Mouse (Mus musculus) liver, embryonic 14.5 days (tissue): ENCODE measurements around the gene Knop1. TPM values are rescaled to one million over a fixed set of nuclear protein-coding genes. Genes with fewer than 3 reads are reported as not detected.

Experiments
- ATAC-seq: fragments of 200-750 bp; cut with Nextera tagmentation; 2 replicates; pipeline ENCODE4 v1.8.0; 2017; ENCODE audit warnings: moderate number of reproducible peaks, mild to moderate bottlenecking, moderate library complexity; ENCODE audit not compliant: insufficient read depth
- DNase-seq, 3 experiments: peaks; one replicate each; pipeline ENCODE4 v3.0.0-alpha.2; 2012 to 2013; ENCODE audit warnings: low read depth in 3 of 3, low spot score in 3 of 3
- H3K27ac ChIP-seq: fragments of 300-500 bp; sonication (generic); 2 replicates; pipeline ENCODE4 v1.5.1; 2014; ENCODE audit warnings: moderate library complexity, mild to moderate bottlenecking, control low read depth, inconsistent platforms
- H3K27me3 ChIP-seq: fragments of 300-500 bp; sonication (generic); 2 replicates; pipeline ENCODE4 v1.6.1; 2014; ENCODE audit warnings: mild to moderate bottlenecking, low read length, moderate library complexity; ENCODE audit not compliant: control insufficient read depth, insufficient read depth
- H3K36me3 ChIP-seq: fragments of 300-500 bp; sonication (generic); replicated peaks from 2 replicates; pipeline ENCODE4 v1.6.1; 2014; ENCODE audit warnings: low read depth; ENCODE audit not compliant: control insufficient read depth, insufficient read depth
- H3K4me1 ChIP-seq, 2 experiments: fragments of 200-500 bp in 1 of 2; fragments of 300-500 bp in 1 of 2; sonication (generic) in 1 of 2; replicated peaks; 2 replicates each; pipeline ENCODE4 v1.6.1; 2012 to 2014; ENCODE audit warnings: antibody characterized with exemption in 1 of 2, inconsistent platforms in 1 of 2, low read length in 1 of 2; ENCODE audit not compliant: control insufficient read depth in 2 of 2, insufficient read depth in 2 of 2
- H3K4me2 ChIP-seq: fragments of 300-500 bp; sonication (generic); 2 replicates; pipeline ENCODE4 v1.6.1; 2014; ENCODE audit warnings: low read depth, mild to moderate bottlenecking, control low read depth, moderate library complexity
- H3K4me3 ChIP-seq, 2 experiments: fragments of 200-500 bp in 1 of 2; fragments of 300-500 bp in 1 of 2; sonication (generic) in 1 of 2; 2 replicates each; pipeline ENCODE4 v1.5.1; 2012 to 2014; ENCODE audit warnings: low read depth in 2 of 2, low read length in 2 of 2, mild to moderate bottlenecking in 2 of 2, control low read depth in 1 of 2, inconsistent platforms in 1 of 2, moderate library complexity in 1 of 2; ENCODE audit not compliant: insufficient read depth in 1 of 2
- H3K9ac ChIP-seq: fragments of 300-500 bp; sonication (generic); replicated peaks from 2 replicates; pipeline ENCODE4 v1.6.1; 2014; ENCODE audit warnings: mild to moderate bottlenecking, control low read depth, moderate library complexity
- H3K9me3 ChIP-seq: fragments of 300-500 bp; sonication (generic); 2 replicates; pipeline ENCODE4 v1.6.1; 2016; ENCODE audit warnings: low read length, mixed read lengths; ENCODE audit not compliant: control insufficient read depth
- CTCF ChIP-seq: IDR thresholded peaks from 2 replicates; pipeline ENCODE4 v1.5.1; 2016; ENCODE audit warnings: antibody characterized with exemption, low read depth, control low read depth
- EP300 ChIP-seq: IDR thresholded peaks from 2 replicates; pipeline ENCODE4 v1.6.1; 2016; ENCODE audit warnings: antibody characterized with exemption, low read depth
- WGBS: fragments of 180-500 bp; shearing (Covaris S2); extraction: QIAGEN DNeasy Blood & Tissue Kit; methylation state at CpG from one replicate; pipeline ENCODE4 v1.1.7; 2014; ENCODE audit not compliant: insufficient replicate concordance; 5-methylcytosine and 5-hydroxymethylcytosine counted together
- polyA plus RNA-seq, 2 experiments: library from polyadenylated mRNA; depleted of rRNA in 1 of 2; stranded (reverse) in 1 of 2; unstranded in 1 of 2; fragments of >200 nt; fragmentation: Nextera tagmentation in 1 of 2; extraction: Ambion mirVana in 1 of 2; gene quantifications; 2 replicates each; pipeline versions ENCODE4 v1.2.1 to v1.2.3; 2012 to 2014

Knop1 gene
- polyA plus RNA-seq, 2 experiments = 11.0 to 32.0 TPM

DNA sequence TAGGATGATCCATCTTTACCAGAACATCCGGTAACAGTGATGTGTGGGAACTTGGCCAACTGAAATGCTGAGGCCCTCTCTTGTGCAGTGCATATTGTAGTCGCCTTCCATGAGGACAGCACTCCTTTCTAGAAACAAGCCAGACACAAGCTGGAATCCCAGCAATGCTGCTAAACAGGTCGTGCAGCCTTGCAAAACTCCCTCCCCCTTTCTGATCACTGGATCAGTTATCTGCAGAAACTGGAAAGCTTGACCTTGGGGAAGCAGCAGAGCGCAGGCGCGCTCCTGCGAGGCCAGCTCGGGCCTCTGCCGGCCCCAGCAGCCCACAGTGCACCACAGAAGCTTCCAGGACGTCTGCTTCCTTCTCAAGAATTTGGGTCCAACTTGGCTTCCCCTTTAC, 7.3 kb downstream of the Knop1 start:
- 78% methylated on average over 10 of the region's 10 CpGs for WGBS
- no peak for DNase-seq
- Histone ChIP-seq H3K27ac (no peak overlapping the region), H3K4me2 (no peak overlapping the region), H3K4me1 (no peaks in the 10 kb centered on the region), H3K27me3 (no peaks in the 10 kb centered on the region), H3K4me3 (no peak overlapping the region), H3K9me3 (no peaks in the 10 kb centered on the region), H3K9ac (no peak overlapping the region), H3K36me3 (peaks cover 41% of the 10 kb centered on the region)
- no peak for TF ChIP-seq EP300
- TF ChIP-seq CTCF = no peak
- ATAC-seq = no peak

DNA sequence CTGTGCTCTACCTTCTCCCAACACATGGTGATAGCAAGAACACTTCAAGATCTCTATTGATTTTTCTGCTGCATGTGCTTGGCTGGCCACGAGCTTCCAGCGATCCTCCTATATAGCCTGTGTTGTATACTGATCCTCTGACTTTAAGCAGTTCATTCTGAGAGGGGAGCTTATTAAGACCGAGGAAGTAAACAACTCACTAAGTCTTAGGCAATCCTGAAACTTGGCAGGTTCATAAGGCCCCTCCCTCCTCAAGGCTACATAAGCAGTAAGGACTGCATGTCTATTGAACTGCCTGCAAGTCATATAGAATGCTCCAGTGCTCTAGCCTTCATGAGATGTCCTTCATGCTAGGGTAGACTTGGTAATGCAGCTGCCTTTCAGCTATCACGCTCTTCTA, 9.7 kb downstream of the Knop1 start:
- H3K4me2 ChIP-seq = no peak overlapping the region
- no peaks in the 10 kb centered on the region for H3K4me1 ChIP-seq
- 90% methylated on average over 4 of the region's 4 CpGs for WGBS
- H3K36me3 ChIP-seq = peaks cover 47% of the 10 kb centered on the region
- ATAC-seq (no peak), DNase-seq (no peak)
- no peak for TF ChIP-seq CTCF
- TF ChIP-seq EP300 = no peak
- no peaks in the 10 kb centered on the region for H3K9me3 ChIP-seq
- H3K27me3 ChIP-seq = no peaks in the 10 kb centered on the region
- H3K4me3 ChIP-seq = no peak overlapping the region
- no peak overlapping the region for H3K27ac ChIP-seq
- no peak overlapping the region for H3K9ac ChIP-seq

DNA sequence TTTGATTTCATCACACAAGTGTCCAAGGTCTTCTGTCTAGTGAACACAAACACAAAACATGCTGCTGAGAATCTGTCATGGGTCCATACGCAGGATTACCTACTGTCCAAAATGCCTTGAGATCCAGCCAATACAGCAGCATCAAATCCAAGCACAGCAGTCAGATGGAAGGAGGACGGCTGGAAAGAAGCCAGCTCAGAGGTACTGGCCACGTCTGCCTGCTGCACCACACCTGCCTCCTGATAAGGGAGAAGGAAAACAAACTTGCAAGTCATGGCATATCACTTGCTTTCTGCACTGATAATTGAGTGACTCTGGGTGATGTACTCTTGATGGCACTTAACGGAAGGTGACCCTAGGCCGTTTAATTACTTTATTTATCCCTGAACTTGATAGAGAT, 10.9 kb downstream of the Knop1 start:
- H3K4me3 ChIP-seq = no peak overlapping the region
- peaks cover 43% of the 10 kb centered on the region for H3K36me3 ChIP-seq
- TF ChIP-seq CTCF = no peak
- no peak for TF ChIP-seq EP300
- no peak overlapping the region for H3K9ac ChIP-seq
- no peak overlapping the region for H3K27ac ChIP-seq
- H3K4me2 ChIP-seq = no peak overlapping the region
- DNase-seq (no peak), ATAC-seq (no peak)
- no peaks in the 10 kb centered on the region for H3K27me3 ChIP-seq
- 54% methylated on average over 5 of the region's 5 CpGs for WGBS
- H3K4me1 ChIP-seq = no peaks in the 10 kb centered on the region
- H3K9me3 ChIP-seq = no peaks in the 10 kb centered on the region

DNA sequence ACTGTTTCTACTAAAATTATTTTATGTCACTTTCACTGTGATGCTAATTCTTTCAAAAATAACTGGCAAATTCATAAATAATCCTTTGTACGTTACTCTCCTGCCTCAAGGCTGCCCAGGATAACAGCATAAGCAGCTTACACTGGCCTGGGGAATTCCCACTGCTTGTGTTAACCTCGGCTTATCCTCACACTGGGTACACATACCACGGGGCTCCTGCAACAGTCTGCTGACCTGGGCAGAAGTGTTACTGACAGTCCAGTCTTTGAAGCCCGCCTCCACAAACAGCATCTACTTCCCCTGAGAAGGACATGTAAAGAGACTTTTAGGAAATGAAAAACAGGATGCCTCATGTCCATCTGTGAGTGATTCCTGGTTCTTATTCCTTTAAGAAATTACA, 13.1 kb downstream of the Knop1 start:
- no peak for ATAC-seq
- peaks cover 38% of the 10 kb centered on the region for H3K36me3 ChIP-seq
- 66% methylated on average over 4 of the region's 4 CpGs for WGBS

DNA sequence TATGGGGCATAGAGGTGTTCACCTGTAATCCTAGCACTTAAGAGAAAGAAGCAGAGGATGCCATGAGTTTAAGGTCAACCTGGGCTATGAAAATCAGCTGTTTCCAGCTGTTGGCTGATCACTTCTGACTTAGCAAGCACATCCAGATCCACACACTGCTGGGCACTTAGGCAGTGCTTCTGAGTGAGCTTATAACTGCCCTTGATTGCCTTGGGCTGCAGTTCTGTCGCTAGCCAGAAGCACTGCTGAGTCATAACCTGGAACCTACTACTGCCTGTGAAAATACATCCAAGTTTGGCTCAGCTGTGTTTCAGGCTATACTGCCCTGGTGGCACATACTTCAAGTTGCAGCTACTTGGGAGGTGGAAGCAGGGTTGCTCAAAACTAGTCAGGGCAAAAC, 14.3 kb downstream of the Knop1 start:
- ATAC-seq (no peak), DNase-seq (no peak)
- no peaks in the 10 kb centered on the region for H3K4me1 ChIP-seq
- H3K36me3 ChIP-seq = peaks cover 31% of the 10 kb centered on the region
- 38% methylated on average over 1 of the region's 1 CpGs for WGBS
- H3K4me3 ChIP-seq = no peak overlapping the region
- H3K9me3 ChIP-seq = no peaks in the 10 kb centered on the region
- H3K9ac ChIP-seq = no peak overlapping the region
- no peak overlapping the region for H3K4me2 ChIP-seq
- TF ChIP-seq CTCF (no peak), EP300 (no peak)
- no peak overlapping the region for H3K27ac ChIP-seq
- H3K27me3 ChIP-seq = no peaks in the 10 kb centered on the region

More for the DNA sequence above, 13.1 kb downstream of the Knop1 start:
- TF ChIP-seq CTCF = no peak
- no peak for TF ChIP-seq EP300
- no peak overlapping the region for H3K4me2 ChIP-seq
- H3K4me3 ChIP-seq = no peak overlapping the region
- DNase-seq = no peak
- H3K27ac ChIP-seq = no peak overlapping the region
- no peaks in the 10 kb centered on the region for H3K9me3 ChIP-seq
- no peak overlapping the region for H3K9ac ChIP-seq
- no peaks in the 10 kb centered on the region for H3K27me3 ChIP-seq
- no peaks in the 10 kb centered on the region for H3K4me1 ChIP-seq
